Mouse (Mus musculus) stomach, embryonic 15.5 days (tissue): ENCODE measurements around the gene Nbl1. TPM values are rescaled to one million over a fixed set of nuclear protein-coding genes. Genes with fewer than 3 reads are reported as not detected.
A peak's percentile ranks its signal among the peaks of the same experiment; 100 is the strongest.

Experiments used
- ATAC-seq: fragments of 200-750 bp; cut with Nextera tagmentation; 2 replicates; pipeline ENCODE4 v1.8.0; 2017; ENCODE audit warnings: low read depth, moderate number of reproducible peaks, moderate TSS enrichment; ENCODE audit not compliant: insufficient read depth, low FRiP score
- H3K27ac ChIP-seq: fragments of 300-500 bp; sonication (generic); 2 replicates; pipeline ENCODE4 v1.5.1; 2015; ENCODE audit warnings: mild to moderate bottlenecking, inconsistent platforms
- H3K27me3 ChIP-seq: fragments of 300-500 bp; sonication (generic); replicated peaks from 2 replicates; pipeline ENCODE4 v1.6.1; 2015; ENCODE audit warnings: inconsistent platforms
- H3K36me3 ChIP-seq: fragments of 300-500 bp; sonication (generic); 2 replicates; pipeline ENCODE4 v1.6.1; 2015; ENCODE audit warnings: inconsistent platforms
- H3K4me1 ChIP-seq: fragments of 300-500 bp; sonication (generic); 2 replicates; pipeline ENCODE4 v1.6.1; 2015; ENCODE audit warnings: inconsistent platforms
- H3K4me2 ChIP-seq: fragments of 300-500 bp; sonication (generic); 2 replicates; pipeline ENCODE4 v1.6.1; 2015; ENCODE audit warnings: mild to moderate bottlenecking, inconsistent platforms
- H3K4me3 ChIP-seq: fragments of 300-500 bp; sonication (generic); replicated peaks from 2 replicates; pipeline ENCODE4 v1.5.1; 2015; ENCODE audit warnings: inconsistent platforms
- H3K9ac ChIP-seq: fragments of 300-500 bp; sonication (generic); 2 replicates; pipeline ENCODE4 v1.6.1; 2015; ENCODE audit warnings: inconsistent platforms
- H3K9me3 ChIP-seq: fragments of 300-500 bp; sonication (generic); 2 replicates; pipeline ENCODE4 v1.6.1; 2016; ENCODE audit warnings: inconsistent platforms
- WGBS: fragments of 180-500 bp; shearing (Covaris S2); methylation state at CpG from one replicate; pipeline ENCODE4 v1.1.7; 2015; 5-methylcytosine and 5-hydroxymethylcytosine counted together
- polyA plus RNA-seq: library from polyadenylated mRNA; unstranded; fragments of >200 nt; fragmentation: Nextera tagmentation; extraction: Ambion mirVana; gene quantifications from 2 replicates; pipeline ENCODE4 v1.2.1, GENCODE M21; 2015

Gene Nbl1
- polyA plus RNA-seq, 1 experiment from 2014 or later = 64.6 TPM

DNA sequence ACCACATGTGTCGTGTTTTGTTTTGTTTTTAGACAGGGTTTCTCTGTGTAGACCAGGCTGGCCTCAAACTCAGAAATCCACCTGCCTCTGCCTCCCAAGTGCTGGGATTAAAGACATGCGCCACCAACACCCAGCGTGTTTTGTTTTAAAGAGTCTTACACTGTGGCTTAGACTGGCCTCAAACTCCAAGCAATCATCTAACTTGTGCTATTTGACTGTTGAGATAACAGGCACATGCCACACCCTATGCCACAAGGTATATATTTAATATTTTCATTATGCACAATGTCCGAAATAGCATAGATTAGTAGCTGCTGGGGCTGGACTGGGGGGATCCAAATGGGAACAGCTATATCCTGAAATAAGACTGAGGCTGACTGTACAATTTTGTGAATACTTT lies 29.8 kb upstream of the Nbl1 start:
- no peak for ATAC-seq

DNA sequence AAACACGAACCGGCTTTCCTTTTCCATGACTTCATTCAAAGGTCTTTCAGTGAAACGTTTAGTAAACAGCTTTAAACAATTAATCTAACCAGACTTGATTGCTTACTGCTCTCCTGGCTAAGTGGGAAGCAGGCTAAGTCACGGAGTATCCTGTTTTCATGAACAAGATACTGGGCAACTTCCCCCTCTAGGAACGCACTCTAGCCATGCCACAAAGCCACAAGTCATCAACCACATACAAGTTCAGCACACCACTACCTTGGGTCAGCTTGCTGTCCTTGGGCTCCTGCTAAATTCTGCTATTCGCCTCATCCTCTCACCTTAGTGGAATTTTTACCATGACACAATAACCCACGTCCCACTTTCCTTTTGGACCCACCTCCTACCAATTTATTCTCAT lies 28.2 kb upstream of the Nbl1 start:
- Histone ChIP-seq H3K36me3 (no peaks in the 10 kb centered on the region), H3K9me3 (no peaks in the 10 kb centered on the region), H3K4me3 (no peak overlapping the region), H3K27me3 (no peaks in the 10 kb centered on the region), H3K27ac (no peak overlapping the region; the same call in 1 of the 2 replicates), H3K4me1 (peaks cover 14% of the 10 kb centered on the region), H3K9ac (no peak overlapping the region), H3K4me2 (no peak overlapping the region)
- WGBS = 55% methylated on average over 7 of the region's 7 CpGs
- ATAC-seq = no peak

More for the DNA sequence above, 29.8 kb upstream of the Nbl1 start:
- Histone ChIP-seq H3K9ac (no peak overlapping the region), H3K4me3 (no peak overlapping the region), H3K4me2 (no peak overlapping the region), H3K27ac (no peak overlapping the region), H3K36me3 (0 out of 2 replicates have a peak, but pooled peaks cover 4% of the 10 kb centered on the region), H3K27me3 (no peaks in the 10 kb centered on the region), H3K9me3 (no peaks in the 10 kb centered on the region), H3K4me1 (peaks cover 10% of the 10 kb centered on the region)
- WGBS = 83% methylated on average over 4 of the region's 4 CpGs

DNA sequence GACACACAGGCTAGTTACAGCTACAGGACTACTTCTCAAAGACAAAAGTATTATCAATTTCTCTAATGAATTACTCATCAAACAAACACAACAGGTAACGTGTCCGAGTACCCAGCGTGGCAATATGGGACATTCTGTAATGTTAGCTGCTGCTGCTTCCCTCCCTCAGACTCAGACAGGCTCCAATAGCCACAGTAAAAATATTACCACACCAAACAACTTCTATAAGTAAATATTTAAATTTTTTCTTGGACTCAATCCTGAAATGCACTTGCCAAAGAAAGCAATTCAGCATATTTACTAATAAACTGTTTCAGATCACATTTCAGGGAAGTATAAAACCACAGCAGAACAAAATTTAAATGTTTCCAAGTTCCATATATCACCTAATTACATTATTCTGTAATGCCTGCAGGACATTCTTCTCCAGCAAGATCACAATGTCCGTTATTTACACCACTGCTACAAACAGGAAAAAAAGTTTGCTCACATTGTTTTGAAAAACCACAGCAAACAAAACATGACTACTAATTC lies 27.6 kb upstream of the Nbl1 start:
- WGBS = 54% methylated on average over 4 of the region's 4 CpGs
- no peak overlapping the region; the same call in 1 of the 2 replicates for H3K27ac ChIP-seq

GRCm38 (mm10) chr4:139116356-139117063 lies 23.7 kb upstream of the Nbl1 start:
- no peak overlapping the region for H3K4me2 ChIP-seq
- H3K4me1 ChIP-seq = peaks cover 20% of the 10 kb centered on the region
- no peak overlapping the region for H3K4me3 ChIP-seq
- no peak; the same call in 1 of the 2 replicates for ATAC-seq
- H3K9me3 ChIP-seq = no peaks in the 10 kb centered on the region
- H3K27ac ChIP-seq = no peak overlapping the region
- 81% methylated on average over 3 of the region's 3 CpGs for WGBS
- H3K9ac ChIP-seq = no peak overlapping the region
- no peaks in the 10 kb centered on the region for H3K36me3 ChIP-seq
- H3K27me3 ChIP-seq = no peaks in the 10 kb centered on the region

More for the DNA sequence above, 27.6 kb upstream of the Nbl1 start:
- Histone ChIP-seq H3K4me1 (peaks cover 14% of the 10 kb centered on the region), H3K36me3 (no peaks in the 10 kb centered on the region), H3K4me3 (no peak overlapping the region), H3K9me3 (no peaks in the 10 kb centered on the region), H3K4me2 (no peak overlapping the region), H3K27me3 (no peaks in the 10 kb centered on the region), H3K9ac (no peak overlapping the region)
- ATAC-seq = no peak

- Histone ChIP-seq H3K27me3 (no peaks in the 10 kb centered on the region), H3K9me3 (no peaks in the 10 kb centered on the region), H3K27ac (no peak overlapping the region), H3K4me1 (peaks cover 23% of the 10 kb centered on the region), H3K4me3 (no peak overlapping the region), H3K4me2 (no peak overlapping the region), H3K9ac (no peak overlapping the region), H3K36me3 (no peaks in the 10 kb centered on the region)
- WGBS = 91% methylated on average over 5 of the region's 5 CpGs
- no peak for ATAC-seq
Measured at GRCm38 (mm10) chr4:139115721-139116120, 22.9 kb upstream of the Nbl1 start.

DNA sequence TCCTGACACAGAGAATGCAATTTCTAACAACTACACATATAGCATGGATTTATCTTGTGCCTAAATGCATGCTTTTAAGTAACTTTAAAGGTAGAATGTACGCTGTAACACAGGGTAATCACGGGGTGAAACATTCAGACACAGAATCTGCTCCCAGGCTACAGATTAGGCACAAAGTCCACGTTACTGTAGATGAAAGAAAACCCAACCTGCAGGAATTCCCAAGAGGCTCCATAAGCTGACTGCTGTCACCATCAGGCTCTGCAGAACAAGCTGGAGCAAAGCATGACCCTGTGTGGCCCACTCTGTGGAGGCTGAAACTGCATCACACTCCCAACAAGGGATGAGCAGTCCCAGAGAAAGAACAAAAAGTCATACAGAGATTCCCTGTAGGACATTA lies 19.7 kb upstream of the Nbl1 start:
- no peak overlapping the region for H3K9ac ChIP-seq
- no peaks in the 10 kb centered on the region for H3K9me3 ChIP-seq
- WGBS = 67% methylated on average over 3 of the region's 3 CpGs
- no peak for ATAC-seq
- peaks cover 22% of the 10 kb centered on the region for H3K4me1 ChIP-seq
- H3K4me2 ChIP-seq = no peak overlapping the region
- H3K36me3 ChIP-seq = no peaks in the 10 kb centered on the region
- H3K27ac ChIP-seq = peak overlapping the region; percentile 75; the same call in 1 of the 2 replicates
- no peak overlapping the region for H3K4me3 ChIP-seq
- no peaks in the 10 kb centered on the region for H3K27me3 ChIP-seq

- Histone ChIP-seq H3K4me2 (peak overlapping the region; percentile 9; the same call in 1 of the 2 replicates), H3K9me3 (no peaks in the 10 kb centered on the region), H3K4me1 (peaks cover 19% of the 10 kb centered on the region), H3K36me3 (no peaks in the 10 kb centered on the region), H3K27ac (peak overlapping the region; percentile 75), H3K27me3 (no peaks in the 10 kb centered on the region), H3K9ac (no peak overlapping the region), H3K4me3 (no peak overlapping the region)
- WGBS = 16% methylated on average over 3 of the region's 3 CpGs
- 0 out of 2 replicates have a peak, but pooled peaks have one; percentile 28 for ATAC-seq
Measured at GRCm38 (mm10) chr4:139111421-139111820, 18.6 kb upstream of the Nbl1 start.

GRCm38 (mm10) chr4:139110858-139111257 lies 18.1 kb upstream of the Nbl1 start:
- H3K9me3 ChIP-seq = no peaks in the 10 kb centered on the region
- peaks cover 19% of the 10 kb centered on the region for H3K4me1 ChIP-seq
- peak; percentile 37; the same call in 1 of the 2 replicates for ATAC-seq
- no peaks in the 10 kb centered on the region for H3K27me3 ChIP-seq
- WGBS = 34% methylated on average over 3 of the region's 3 CpGs
- H3K4me2 ChIP-seq = peak overlapping the region; percentile 9; the same call in 1 of the 2 replicates
- no peak overlapping the region for H3K4me3 ChIP-seq
- peak overlapping the region; percentile 75 for H3K27ac ChIP-seq
- H3K9ac ChIP-seq = no peak overlapping the region
- no peaks in the 10 kb centered on the region for H3K36me3 ChIP-seq

- ATAC-seq = no peak
- 93% methylated on average over 1 of the region's 1 CpGs for WGBS
Measured at GRCm38 (mm10) chr4:139105453-139105852, 12.7 kb upstream of the Nbl1 start.

GRCm38 (mm10) chr4:139101546-139101945 lies 8.8 kb upstream of the Nbl1 start:
- 71% methylated on average over 6 of the region's 6 CpGs for WGBS

More at GRCm38 (mm10) chr4:139105453-139105852, 12.7 kb upstream of the Nbl1 start:
- no peak overlapping the region for H3K4me3 ChIP-seq
- peaks cover 2% of the 10 kb centered on the region for H3K4me1 ChIP-seq
- peaks cover 12% of the 10 kb centered on the region; the same call in 1 of the 2 replicates for H3K36me3 ChIP-seq
- H3K9me3 ChIP-seq = no peaks in the 10 kb centered on the region
- H3K9ac ChIP-seq = no peak overlapping the region
- H3K27ac ChIP-seq = no peak overlapping the region
- H3K4me2 ChIP-seq = no peak overlapping the region
- H3K27me3 ChIP-seq = no peaks in the 10 kb centered on the region

DNA sequence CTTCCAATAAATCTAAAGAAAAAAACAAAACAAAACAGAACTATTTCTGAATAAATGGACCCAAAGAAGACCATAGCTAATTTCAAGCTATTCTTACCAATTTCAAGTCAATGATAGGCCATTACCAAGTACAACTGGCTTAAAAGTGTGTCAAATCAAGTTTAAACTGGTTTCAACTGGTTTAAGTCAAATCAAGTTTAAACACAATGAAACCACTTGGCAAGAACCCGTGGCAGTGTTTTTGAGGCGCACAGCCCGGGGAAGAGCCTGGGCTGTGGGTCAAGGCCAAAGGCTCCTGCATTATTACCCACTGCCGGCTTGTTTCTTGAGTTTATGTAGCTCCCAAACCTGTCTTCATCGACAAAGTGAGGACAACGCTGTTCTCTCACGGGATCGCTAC lies 7.5 kb upstream of the Nbl1 start:
- WGBS = 90% methylated on average over 8 of the region's 8 CpGs
- Histone ChIP-seq H3K27me3 (no peaks in the 10 kb centered on the region), H3K36me3 (peaks cover 12% of the 10 kb centered on the region; the same call in 1 of the 2 replicates), H3K9me3 (no peaks in the 10 kb centered on the region), H3K4me1 (peaks cover 6% of the 10 kb centered on the region; the same call in 1 of the 2 replicates), H3K9ac (no peak overlapping the region), H3K4me2 (no peak overlapping the region), H3K27ac (no peak overlapping the region), H3K4me3 (no peak overlapping the region)
- no peak for ATAC-seq

More at GRCm38 (mm10) chr4:139101546-139101945, 8.8 kb upstream of the Nbl1 start:
- Histone ChIP-seq H3K4me1 (peaks cover under 1% of the 10 kb centered on the region; the same call in 1 of the 2 replicates), H3K9ac (no peak overlapping the region), H3K27me3 (no peaks in the 10 kb centered on the region), H3K9me3 (no peaks in the 10 kb centered on the region), H3K36me3 (peaks cover 12% of the 10 kb centered on the region; the same call in 1 of the 2 replicates), H3K4me2 (no peak overlapping the region), H3K4me3 (no peak overlapping the region), H3K27ac (no peak overlapping the region)
- no peak for ATAC-seq

- peak; percentile 26; the same call in 1 of the 2 replicates for ATAC-seq
- H3K4me2 ChIP-seq = no peak overlapping the region
- H3K27me3 ChIP-seq = peaks cover 9% of the 10 kb centered on the region; the same call in 1 of the 2 replicates
- peak overlapping the region; percentile 12; the same call in 1 of the 2 replicates for H3K27ac ChIP-seq
- 31% methylated on average over 5 of the region's 5 CpGs for WGBS
- H3K9ac ChIP-seq = no peak overlapping the region
- no peak overlapping the region for H3K4me3 ChIP-seq
- H3K36me3 ChIP-seq = no peaks in the 10 kb centered on the region
- H3K9me3 ChIP-seq = no peaks in the 10 kb centered on the region
- H3K4me1 ChIP-seq = peaks cover 26% of the 10 kb centered on the region
Measured at GRCm38 (mm10) chr4:139096201-139096600, 3.4 kb upstream of the Nbl1 start.
